Mouse (Mus musculus) left cerebral cortex, postnatal 10 days (tissue): Measurements from ENCODE around the gene Mxd1. TPM values are rescaled to one million over a fixed set of nuclear protein-coding genes. Genes with fewer than 3 reads are reported as not detected.
A peak's percentile ranks its signal among the peaks of the same experiment; 100 is the strongest.

Experiments used
- DNase-seq, 2 experiments: peaks; one replicate each; pipeline ENCODE4 v3.0.0; 2021 to 2022; ENCODE audit warnings: low spot score in 2 of 2, mixed read lengths in 1 of 2; ENCODE audit errors: extremely low spot score in 1 of 2
- intact Hi-C: fragments of 180-260 bp; cut with DNase I; formaldehyde crosslinking; loops from one replicate; pipeline ENCODE4 v1.15.1; 2025
- total RNA-seq, 2 experiments: library from RNA; stranded (reverse); gene quantifications; 2 replicates each; pipeline ENCODE4 v1.2.3; 2021

Gene Mxd1
- total RNA-seq, 2 experiments from 2014 or later, result 14.7 to 18.7 TPM

DNA sequence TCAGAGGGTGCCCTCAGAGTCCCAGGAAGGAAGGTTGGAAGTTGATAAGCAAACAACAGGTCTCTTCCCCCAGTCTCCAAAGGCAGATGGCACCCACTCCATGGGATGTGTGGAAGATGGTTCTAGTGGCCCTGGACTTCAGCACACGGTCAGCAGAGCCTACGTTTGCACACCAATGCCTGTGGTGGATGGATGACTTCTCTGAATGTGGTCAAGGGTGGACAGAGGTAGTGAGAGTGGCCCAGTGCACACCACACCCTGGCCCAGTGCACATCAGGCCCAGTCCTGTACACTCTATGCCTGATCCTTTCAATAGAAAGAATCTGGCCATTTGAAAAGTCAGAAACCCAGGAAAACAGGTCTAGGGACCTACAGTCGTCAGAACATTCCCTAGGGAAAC lies 10.5 kb downstream of the Mxd1 start:
- no peak for DNase-seq
- intact Hi-C loops, result no loop called here

DNA sequence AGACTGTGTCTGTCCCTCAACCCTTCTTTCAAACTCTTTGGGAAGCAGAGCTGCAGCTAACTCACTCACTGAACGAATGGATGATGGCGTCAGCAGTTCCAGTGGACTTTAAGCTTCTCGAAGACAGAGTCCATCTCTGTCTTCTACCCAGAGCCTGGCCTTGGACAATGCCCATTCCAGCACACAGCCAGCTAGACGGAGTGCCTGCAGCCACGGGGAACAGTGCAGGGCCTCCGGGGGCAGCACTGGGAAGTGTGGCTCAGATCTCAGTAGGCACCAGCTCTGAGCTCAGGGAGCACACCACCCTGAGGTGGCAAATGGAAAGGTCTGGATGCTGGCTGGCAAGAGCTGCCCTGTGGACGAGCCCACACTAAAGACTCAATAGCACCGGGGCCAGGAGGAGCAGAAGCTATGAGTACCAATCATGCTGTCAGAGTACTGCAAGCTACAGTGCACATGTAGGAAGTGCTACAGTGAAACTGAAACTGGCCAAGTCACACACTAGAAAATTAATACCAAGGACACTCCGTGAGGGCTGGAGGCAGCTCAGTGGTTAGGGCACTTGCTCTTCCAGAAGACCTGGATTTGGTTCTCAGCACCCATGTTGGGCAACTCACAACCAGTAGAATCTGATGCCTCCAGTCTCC lies 14.6 kb downstream of the Mxd1 start:
- no peak for DNase-seq
- intact Hi-C loops, result no loop called here

- DNase-seq, result no peak
- intact Hi-C loops, result no loop called here
Observed at GRCm38 (mm10) chr6:86653026-86653425, 15.9 kb downstream of the Mxd1 start.

DNA sequence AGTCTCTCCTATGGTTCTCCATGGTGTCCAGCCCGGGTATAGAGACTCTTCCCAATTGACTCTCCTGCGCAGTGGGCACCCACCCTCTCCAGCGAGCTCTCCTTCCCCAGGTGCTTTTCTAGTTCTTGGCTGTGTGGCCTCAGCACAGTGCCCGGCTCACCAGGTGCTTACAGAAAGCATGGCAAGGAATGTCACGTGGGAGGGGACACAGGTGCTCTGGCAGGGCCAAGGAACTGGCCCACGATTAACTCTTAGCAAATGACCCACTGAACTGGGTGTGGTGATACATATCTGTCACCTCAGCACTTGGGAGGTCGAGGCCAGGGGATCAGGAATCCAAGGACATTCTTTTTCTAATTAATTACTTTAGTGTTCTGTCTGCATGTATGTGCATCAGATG lies 22.8 kb downstream of the Mxd1 start:
- intact Hi-C loops, result no loop called here
- no peak for DNase-seq

- DNase-seq, result no peak
- intact Hi-C loops, result no loop called here
Observed at GRCm38 (mm10) chr6:86645551-86645950, 23.4 kb downstream of the Mxd1 start.

DNA sequence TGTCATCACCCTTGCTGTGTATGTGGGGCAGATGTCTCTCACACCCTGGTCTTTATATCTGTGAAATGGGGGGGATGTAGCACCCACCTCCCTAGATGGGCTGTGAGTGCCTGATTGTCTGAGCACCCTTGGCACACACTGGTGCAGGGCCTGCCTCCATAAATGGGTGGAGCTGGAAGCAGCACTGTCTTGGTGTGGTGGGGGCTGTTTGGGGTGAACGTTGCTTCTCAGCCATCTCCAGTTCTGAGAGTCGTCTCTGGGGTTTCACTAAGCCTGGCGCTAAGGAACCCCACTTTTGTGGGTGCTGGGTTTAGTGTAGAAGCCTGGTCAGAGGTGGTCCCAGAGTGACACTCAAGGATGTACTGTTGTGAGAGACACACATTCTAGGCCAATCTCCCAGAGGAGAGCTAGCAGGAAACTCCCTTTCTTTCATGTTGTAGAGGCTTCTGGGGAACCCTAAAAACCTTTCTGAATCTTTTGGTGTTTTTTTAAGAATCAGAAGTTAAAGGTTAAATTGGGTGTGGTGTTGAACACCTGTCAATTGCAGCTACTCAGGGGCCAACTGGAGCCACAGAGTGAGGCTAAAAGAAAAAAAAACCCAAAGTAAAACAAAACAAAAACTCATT lies 24.1 kb downstream of the Mxd1 start:
- intact Hi-C loops, result no loop called here
- DNase-seq, result no peak

GRCm38 (mm10) chr6:86641716-86642115 lies 27.2 kb downstream of the Mxd1 start:
- DNase-seq, result no peak
- intact Hi-C loops, result no loop called here

GRCm38 (mm10) chr6:86640776-86641175 lies 28.2 kb downstream of the Mxd1 start:
- DNase-seq, result no peak
- intact Hi-C loops, result no loop called here

GRCm38 (mm10) chr6:86640161-86640560 lies 28.8 kb downstream of the Mxd1 start:
- DNase-seq, result no peak
- intact Hi-C loops, result no loop called here

- intact Hi-C loops, result no loop called here
- DNase-seq, result no peak
Observed at GRCm38 (mm10) chr6:86639180-86640160, 29.5 kb downstream of the Mxd1 start.

- intact Hi-C loops, result no loop called here
- DNase-seq, result no peak
Observed at GRCm38 (mm10) chr6:86638434-86638833, 30.5 kb downstream of the Mxd1 start.

GRCm38 (mm10) chr6:86637860-86638259 lies 31.1 kb downstream of the Mxd1 start:
- intact Hi-C loops, result no loop called here
- no peak for DNase-seq

DNA sequence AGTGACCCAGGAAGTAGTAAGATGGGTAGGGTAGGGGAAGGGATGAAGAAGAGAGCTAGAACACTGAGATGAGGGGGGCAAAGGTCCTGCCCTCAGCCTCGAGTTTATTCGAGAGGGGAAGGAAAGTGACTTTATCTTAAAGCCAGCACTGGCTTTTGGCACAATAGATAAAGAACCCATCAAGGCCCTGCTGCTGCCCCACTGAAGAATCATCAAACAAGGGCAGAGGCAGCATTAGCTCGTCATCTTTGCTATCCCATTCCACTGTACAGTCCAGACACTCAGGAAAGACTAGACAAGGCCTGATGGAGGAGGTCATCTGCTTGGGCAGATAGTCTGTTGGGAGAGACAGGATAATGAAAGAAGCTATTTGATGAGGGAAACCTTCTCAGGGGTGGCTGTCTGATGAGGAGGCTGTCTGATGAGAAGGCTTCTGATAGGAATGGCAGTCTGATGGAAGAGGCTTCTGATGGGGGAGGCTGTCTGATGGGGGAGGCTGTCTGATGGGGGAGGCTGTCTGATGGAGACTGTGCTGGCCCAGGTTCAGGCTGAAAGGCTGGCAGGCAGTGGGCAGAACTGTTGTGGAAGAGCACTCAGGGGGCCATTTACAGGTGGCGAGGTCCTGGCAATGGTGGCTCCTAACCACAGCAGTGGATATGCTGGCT lies 31.7 kb downstream of the Mxd1 start:
- intact Hi-C loops, result no loop called here
- DNase-seq, result no peak

- no peak for DNase-seq
- intact Hi-C loops, result no loop called here
Observed at GRCm38 (mm10) chr6:86636495-86636894, 32.5 kb downstream of the Mxd1 start.

- intact Hi-C loops, result no loop called here
Observed at GRCm38 (mm10) chr6:86630141-86630540, 38.8 kb downstream of the Mxd1 start.

DNA sequence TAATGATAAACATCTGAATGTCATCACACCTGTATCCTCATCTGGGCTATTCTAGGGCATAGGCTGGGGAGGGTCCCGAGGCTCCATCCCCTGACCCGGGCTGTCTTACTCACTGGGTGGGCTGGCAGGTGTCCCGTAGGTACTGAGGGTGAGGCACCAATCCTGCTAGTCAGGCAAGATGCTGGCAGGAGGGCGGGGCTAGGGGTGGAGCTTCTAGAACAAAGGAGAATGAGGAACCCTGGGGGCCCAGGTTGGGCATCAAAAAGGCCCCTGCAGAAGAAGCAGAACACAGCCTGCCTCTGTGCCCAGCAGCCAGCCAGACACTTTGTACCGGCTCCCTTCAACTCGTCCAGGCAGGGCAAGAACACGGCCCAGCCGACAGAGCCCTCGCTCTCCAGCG lies 41.0 kb downstream of the Mxd1 start, which contains the start of gene Asprv1:
Gene Asprv1 (plus strand): TSS at position 219 of the 400 bp plus-strand sequence.
- DNase-seq, result no peak
- intact Hi-C loops, result no loop called here

More at GRCm38 (mm10) chr6:86630141-86630540, 38.8 kb downstream of the Mxd1 start:
- DNase-seq, result peak in 1 of 2 experiments; percentile 49

DNA sequence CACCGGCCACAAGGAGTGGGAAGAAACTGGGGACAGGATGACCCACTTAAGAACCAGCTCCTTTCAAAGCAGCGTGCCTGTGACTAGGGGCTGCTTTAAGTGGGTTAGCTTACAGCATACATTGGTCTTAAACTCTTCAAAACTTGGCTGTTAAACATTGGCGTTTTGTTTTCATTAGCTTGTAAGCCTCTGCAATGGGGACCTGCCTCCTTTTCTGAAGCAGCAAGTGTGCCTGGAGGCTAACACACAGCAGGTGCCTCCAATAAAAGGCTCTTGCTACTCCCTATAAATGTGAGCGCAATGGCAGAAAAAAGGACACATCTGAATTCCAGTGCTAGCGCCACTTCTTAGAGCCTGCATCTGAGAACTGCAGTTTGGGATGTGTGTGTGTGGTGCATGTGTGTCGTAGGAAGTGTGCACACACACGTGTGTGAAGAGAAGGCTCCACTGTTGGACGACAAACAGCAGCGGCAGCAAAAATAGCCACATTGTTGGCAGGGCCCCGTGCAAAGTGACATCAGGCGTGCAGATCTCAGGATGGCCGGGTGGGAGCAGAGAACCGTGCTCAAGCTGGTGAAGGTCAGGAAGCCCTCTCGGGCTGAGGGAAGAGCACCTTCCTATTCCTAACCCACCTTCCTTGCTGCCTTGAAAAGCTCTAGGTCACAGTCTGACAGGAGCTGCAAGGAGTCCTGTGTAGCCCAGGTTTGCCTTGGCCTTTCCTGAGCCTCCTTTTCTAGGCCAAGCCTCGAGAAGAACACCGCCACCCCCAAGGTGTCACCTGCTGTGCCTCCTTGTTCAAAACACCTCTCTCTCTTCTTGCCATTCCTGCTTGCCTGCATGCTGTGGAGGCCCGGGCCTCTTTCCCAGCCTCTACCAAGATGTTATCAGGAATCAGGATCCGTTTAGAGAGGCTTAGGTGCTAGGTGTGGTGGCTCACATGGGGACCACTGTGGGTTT lies 44.6 kb downstream of the Mxd1 start:
- DNase-seq, result peak; percentile 23 to 54
- intact Hi-C loops, result no loop called here

DNA sequence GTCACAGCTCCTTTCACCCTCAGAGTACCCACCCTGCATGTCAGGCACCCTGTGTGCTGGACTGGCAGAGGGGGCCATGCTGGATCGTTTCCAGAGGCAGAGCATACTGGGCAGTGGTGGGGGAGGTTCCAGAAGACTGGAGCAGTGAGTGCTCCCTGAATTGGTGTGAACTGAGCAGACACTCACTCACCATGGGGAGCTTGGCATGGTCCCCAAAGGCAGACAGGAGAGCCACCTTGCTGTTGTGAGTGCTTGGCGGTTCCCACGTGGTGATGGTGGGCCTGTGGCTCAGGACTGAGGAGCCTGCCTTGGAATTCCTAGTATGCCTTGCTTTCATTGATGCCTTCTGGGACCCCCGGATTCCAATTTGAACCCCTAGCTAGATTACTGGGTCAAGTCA lies 45.8 kb downstream of the Mxd1 start:
- no peak for DNase-seq
- intact Hi-C loops, result no loop called here
